Mouse (Mus musculus): ENCODE measurements around the gene Cxadr. TPM values are rescaled to one million over a fixed set of nuclear protein-coding genes. Genes with fewer than 3 reads are reported as not detected.
A peak's percentile ranks its signal among the peaks of the same experiment; 100 is the strongest.

Cxadr gene
- total RNA-seq (2014; rRNA removed) (265 and 272 TPM in 2 replicates), polyA plus RNA-seq (2015; fragmentation: Nextera tagmentation; extraction: Ambion mirVana) (116 and 133 TPM in 2 replicates)

DNA sequence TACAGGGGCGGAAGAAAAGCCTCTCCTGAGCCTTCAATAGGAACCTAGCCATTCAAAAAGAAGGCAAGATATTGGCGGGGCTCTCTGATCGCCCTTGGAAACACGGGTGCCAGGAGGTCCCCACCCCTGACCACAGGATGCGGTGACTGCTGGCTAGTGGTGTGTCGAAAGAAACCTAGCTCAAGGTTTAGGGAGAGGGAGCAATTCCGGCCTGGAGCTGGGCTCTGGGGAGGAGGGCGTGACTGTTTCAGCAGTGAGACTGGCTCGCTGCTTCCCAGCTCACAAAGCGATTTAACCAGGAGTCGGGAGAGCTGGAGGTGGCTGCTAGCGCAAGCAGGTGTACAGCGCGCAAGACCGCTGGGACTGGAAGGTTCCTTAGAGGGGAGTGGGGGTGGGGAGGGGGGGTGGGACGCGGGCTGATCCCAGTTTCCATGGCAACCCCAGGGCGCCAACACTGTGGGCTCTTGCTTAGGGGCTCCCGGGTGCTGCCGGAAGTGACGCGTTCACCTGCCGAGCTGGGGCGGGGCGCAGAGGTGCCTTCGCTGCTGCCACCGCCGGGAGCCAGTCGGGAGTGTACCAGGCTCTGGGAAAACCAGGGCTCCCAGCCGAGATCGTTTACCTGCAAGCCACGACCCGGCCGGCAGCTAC is at the start of gene Cxadr:
Gene Cxadr, plus strand, starts transcription at position 307 of the 648 bp plus-strand sequence.
- DNase-seq (ENCODE audit: low spot score), result peak; percentile 94
- no peaks in the 10 kb centered on the region for H3K27me3 ChIP-seq (ENCODE audit: insufficient read depth, low read length)
- H3K9me3 ChIP-seq (ENCODE audit: low read length), result no peaks in the 10 kb centered on the region
- peak; percentile 95 for ATAC-seq
- peak within 1 kb of the TSS; percentile 96 for H3K4me3 ChIP-seq (ENCODE audit: low read length)
- peaks cover 10% of the 10 kb centered on the region for H3K4me1 ChIP-seq (ENCODE audit: insufficient read depth, low read length)
- peak within 1 kb of the TSS; percentile 95 for H3K27ac ChIP-seq
- peak within 1 kb of the TSS; percentile 78 for H3K4me2 ChIP-seq (ENCODE audit: low read depth, low read length)
- TF ChIP-seq CTCF (IDR thresholded peaks at IDR 0.05; ENCODE audit: low read depth), result no peak
- peak within 1 kb of the TSS; percentile 91 for H3K9ac ChIP-seq (replicated peaks; ENCODE audit: low read length)
- no peaks in the 10 kb centered on the region for H3K36me3 ChIP-seq (ENCODE audit: insufficient read depth, low read length)
- WGBS, result under 1% methylated on average over 32 of the region's 34 CpGs

DNA sequence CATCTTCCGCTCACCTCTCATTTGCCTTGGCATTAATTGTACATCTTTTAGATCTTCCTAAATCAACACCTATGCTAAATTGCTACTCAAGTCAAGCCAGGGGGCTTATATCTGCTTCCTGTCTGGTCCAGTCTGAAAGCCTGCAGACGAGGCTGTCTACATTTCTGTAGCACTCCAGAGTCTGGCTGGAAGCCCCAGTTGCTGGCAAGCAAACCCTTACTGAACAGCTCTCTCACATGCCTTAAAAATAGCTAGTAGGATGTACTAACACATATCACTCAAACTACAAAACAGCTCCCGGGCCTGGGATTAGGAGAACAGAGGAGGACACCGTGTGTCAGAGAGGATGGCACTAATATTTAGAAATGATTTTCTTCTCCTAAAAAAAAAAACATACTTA is 42.3 kb upstream of the Cxadr start:
- H3K27me3 ChIP-seq (ENCODE audit: insufficient read depth, low read length), result no peaks in the 10 kb centered on the region
- TF ChIP-seq CTCF (IDR thresholded peaks at IDR 0.05; ENCODE audit: low read depth), result no peak
- no peak overlapping the region for H3K9ac ChIP-seq (replicated peaks; ENCODE audit: low read length)
- H3K4me2 ChIP-seq (ENCODE audit: low read depth, low read length), result no peak overlapping the region
- no peak overlapping the region for H3K4me3 ChIP-seq (ENCODE audit: low read length)
- H3K36me3 ChIP-seq (ENCODE audit: insufficient read depth, low read length), result no peaks in the 10 kb centered on the region
- ATAC-seq (no peak), DNase-seq (ENCODE audit: low spot score) (no peak)
- no peaks in the 10 kb centered on the region for H3K9me3 ChIP-seq (ENCODE audit: low read length)
- WGBS, result 72% methylated on average over 4 of the region's 4 CpGs
- H3K27ac ChIP-seq, result no peak overlapping the region
- H3K4me1 ChIP-seq (ENCODE audit: insufficient read depth, low read length), result no peaks in the 10 kb centered on the region

DNA sequence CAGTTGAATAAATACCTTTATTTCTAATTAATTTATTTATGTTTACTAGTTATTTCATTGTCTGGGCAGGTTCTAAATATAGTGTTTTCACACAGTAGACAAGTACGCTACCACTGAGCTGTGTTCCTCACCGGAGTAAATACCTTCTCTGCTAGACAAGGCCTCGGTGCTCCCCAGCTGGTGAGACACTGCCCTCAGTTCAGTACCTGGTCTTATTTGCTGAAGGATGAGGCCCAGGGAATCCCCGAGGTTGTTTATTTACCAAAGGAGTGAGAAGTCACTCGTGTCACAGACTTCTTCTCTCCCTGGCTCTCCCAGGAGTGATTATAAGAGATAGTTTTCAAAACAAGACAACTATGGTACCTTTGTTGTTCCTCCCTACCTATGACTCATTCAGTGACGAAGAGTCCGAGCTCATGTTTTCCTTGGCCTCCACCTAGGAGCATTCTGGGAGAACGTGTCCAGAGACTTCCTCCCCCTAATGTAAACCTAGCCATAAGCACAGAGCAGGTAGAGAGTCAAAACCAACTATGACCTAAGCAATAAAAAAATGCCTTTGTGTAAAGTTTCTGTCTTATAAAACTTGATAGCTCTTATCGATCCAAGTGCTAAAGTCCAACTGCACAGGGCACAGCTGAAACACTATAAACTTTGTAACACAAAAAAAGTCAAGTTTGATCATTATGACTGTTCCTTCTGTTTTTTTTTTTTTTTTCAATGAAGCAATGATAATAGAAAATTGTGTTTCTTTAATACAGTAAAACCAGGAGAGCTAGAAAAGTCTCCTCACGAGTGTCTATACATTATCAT is 41.0 kb upstream of the Cxadr start:
- H3K27ac ChIP-seq, result no peak overlapping the region
- no peaks in the 10 kb centered on the region for H3K9me3 ChIP-seq (ENCODE audit: low read length)
- 85% methylated on average over 10 of the region's 10 CpGs for WGBS
- no peak for TF ChIP-seq CTCF (IDR thresholded peaks at IDR 0.05; ENCODE audit: low read depth)
- no peak overlapping the region for H3K4me3 ChIP-seq (ENCODE audit: low read length)
- H3K27me3 ChIP-seq (ENCODE audit: insufficient read depth, low read length), result no peaks in the 10 kb centered on the region
- H3K4me2 ChIP-seq (ENCODE audit: low read depth, low read length), result no peak overlapping the region
- no peaks in the 10 kb centered on the region for H3K36me3 ChIP-seq (ENCODE audit: insufficient read depth, low read length)
- no peak for DNase-seq (ENCODE audit: low spot score)
- ATAC-seq, result no peak
- no peak overlapping the region for H3K9ac ChIP-seq (replicated peaks; ENCODE audit: low read length)
- peaks cover 5% of the 10 kb centered on the region; the same call in 1 of the 2 replicates for H3K4me1 ChIP-seq (ENCODE audit: insufficient read depth, low read length)

DNA sequence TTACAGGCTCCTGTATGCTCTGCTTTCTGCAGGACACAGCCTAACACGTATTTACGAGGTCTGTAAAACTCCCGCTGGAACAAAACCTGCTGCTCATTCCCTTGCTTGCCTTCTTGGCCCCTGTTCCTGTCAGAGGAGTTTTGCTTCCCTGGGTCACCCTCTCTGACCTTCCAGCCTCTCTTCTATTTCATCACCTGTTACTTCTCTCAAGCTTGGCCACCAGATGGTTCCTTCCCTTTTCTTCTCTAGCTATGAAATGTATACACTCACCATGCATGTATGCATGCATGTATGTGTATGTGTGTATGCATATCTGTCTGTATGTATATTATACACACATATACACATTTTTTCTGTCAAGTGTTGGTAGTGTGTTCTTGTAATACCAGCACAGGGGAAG is 39.8 kb upstream of the Cxadr start:
- H3K36me3 ChIP-seq (ENCODE audit: insufficient read depth, low read length), result no peaks in the 10 kb centered on the region
- ATAC-seq, result no peak
- H3K4me3 ChIP-seq (ENCODE audit: low read length), result no peak overlapping the region
- 84% methylated on average over 3 of the region's 3 CpGs for WGBS
- no peaks in the 10 kb centered on the region for H3K9me3 ChIP-seq (ENCODE audit: low read length)
- no peak overlapping the region for H3K4me2 ChIP-seq (ENCODE audit: low read depth, low read length)
- DNase-seq (ENCODE audit: low spot score), result no peak
- H3K9ac ChIP-seq (replicated peaks; ENCODE audit: low read length), result no peak overlapping the region
- H3K4me1 ChIP-seq (ENCODE audit: insufficient read depth, low read length), result peaks cover 6% of the 10 kb centered on the region; the same call in 1 of the 2 replicates
- no peak overlapping the region for H3K27ac ChIP-seq
- H3K27me3 ChIP-seq (ENCODE audit: insufficient read depth, low read length), result no peaks in the 10 kb centered on the region
- no peak for TF ChIP-seq CTCF (IDR thresholded peaks at IDR 0.05; ENCODE audit: low read depth)

DNA sequence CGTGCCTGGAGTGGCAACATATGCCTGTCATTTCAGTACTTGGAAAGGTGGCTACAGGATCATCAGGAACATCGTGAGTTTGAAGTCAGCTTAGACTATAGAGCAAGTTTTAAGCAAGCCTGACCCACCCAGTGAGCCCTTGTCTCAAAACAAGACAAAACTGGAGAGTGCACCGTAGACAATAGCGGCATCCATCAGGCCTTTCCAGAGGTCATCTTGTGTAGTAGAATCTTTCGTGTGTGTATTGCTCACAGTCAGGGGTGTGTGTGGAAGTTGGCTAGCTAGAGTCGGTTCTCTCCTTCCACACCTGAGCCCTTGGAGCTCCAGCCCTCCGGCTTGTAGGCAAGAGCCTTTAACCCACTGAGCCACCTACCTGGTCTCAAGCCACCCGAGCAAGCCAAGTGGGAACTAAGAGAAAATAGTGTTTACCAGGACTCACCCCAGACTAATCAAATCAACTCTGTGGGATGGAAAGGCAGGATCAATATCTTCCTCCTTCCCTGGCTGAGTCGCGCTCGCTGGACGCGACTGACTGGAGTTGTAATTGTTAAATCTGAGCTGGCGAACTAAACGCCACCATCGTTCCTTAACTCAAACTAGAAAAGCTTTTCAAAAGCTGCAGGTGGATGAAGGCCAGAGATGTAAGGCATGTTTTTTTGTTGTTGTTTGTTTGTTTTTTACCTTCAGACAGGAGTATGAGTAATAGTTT is 36.7 kb upstream of the Cxadr start:
- peaks cover 6% of the 10 kb centered on the region; the same call in 1 of the 2 replicates for H3K4me1 ChIP-seq (ENCODE audit: insufficient read depth, low read length)
- peak overlapping the region; percentile 41 for H3K4me3 ChIP-seq (ENCODE audit: low read length)
- WGBS, result 13% methylated on average over 16 of the region's 16 CpGs
- no peak overlapping the region for H3K27ac ChIP-seq
- peak overlapping the region; percentile 73 for H3K4me2 ChIP-seq (ENCODE audit: low read depth, low read length)
- peak overlapping the region; percentile 47 for H3K9ac ChIP-seq (replicated peaks; ENCODE audit: low read length)
- no peaks in the 10 kb centered on the region for H3K36me3 ChIP-seq (ENCODE audit: insufficient read depth, low read length)
- no peaks in the 10 kb centered on the region for H3K9me3 ChIP-seq (ENCODE audit: low read length)
- no peak for TF ChIP-seq CTCF (IDR thresholded peaks at IDR 0.05; ENCODE audit: low read depth)
- DNase-seq (ENCODE audit: low spot score) (peak; percentile 12), ATAC-seq (no peak)
- H3K27me3 ChIP-seq (ENCODE audit: insufficient read depth, low read length), result no peaks in the 10 kb centered on the region

DNA sequence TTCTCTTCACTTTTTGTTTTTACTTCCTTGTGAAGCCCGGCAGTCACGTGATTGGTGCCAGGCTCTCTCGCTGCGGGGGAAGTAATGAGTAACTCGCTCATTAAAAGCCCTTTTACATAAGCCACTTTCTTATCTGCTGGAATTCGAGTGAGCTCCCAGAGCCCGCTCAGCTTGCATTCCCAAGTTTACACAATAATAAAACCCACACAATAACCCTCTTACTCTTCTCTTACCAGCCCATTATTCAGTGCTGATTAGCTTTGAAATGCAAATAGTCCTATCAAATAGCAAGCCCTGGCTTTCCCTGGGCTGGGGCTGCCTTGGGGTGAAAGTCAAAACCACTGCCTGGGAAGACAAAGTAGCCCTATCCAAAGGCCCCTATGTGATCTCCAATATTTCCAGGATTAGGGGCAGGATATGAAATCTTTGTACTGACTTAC is 36.1 kb upstream of the Cxadr start:
- no peak for TF ChIP-seq CTCF (IDR thresholded peaks at IDR 0.05; ENCODE audit: low read depth)
- peak overlapping the region; percentile 41 for H3K4me3 ChIP-seq (ENCODE audit: low read length)
- H3K27me3 ChIP-seq (ENCODE audit: insufficient read depth, low read length), result no peaks in the 10 kb centered on the region
- WGBS, result under 1% methylated on average over 7 of the region's 7 CpGs
- no peaks in the 10 kb centered on the region for H3K36me3 ChIP-seq (ENCODE audit: insufficient read depth, low read length)
- H3K9ac ChIP-seq (replicated peaks; ENCODE audit: low read length), result peak overlapping the region; percentile 47
- ATAC-seq (0 out of 2 replicates have a peak, but pooled peaks have one; percentile 56), DNase-seq (ENCODE audit: low spot score) (peak; percentile 60)
- H3K4me2 ChIP-seq (ENCODE audit: low read depth, low read length), result peak overlapping the region; percentile 73
- no peaks in the 10 kb centered on the region for H3K9me3 ChIP-seq (ENCODE audit: low read length)
- H3K27ac ChIP-seq, result no peak overlapping the region
- H3K4me1 ChIP-seq (ENCODE audit: insufficient read depth, low read length), result peaks cover 6% of the 10 kb centered on the region; the same call in 1 of the 2 replicates

Measured in hindbrain, postnatal 0 days (tissue).